Mouse (Mus musculus) thymus, adult 2 months (tissue): ENCODE measurements around the gene Ube2l3. TPM values are rescaled to one million over a fixed set of nuclear protein-coding genes. Genes with fewer than 3 reads are reported as not detected.
A peak's percentile ranks its signal among the peaks of the same experiment; 100 is the strongest.
"Not testable (repeated sequence)": the region's sequence is repeated elsewhere in the genome, so short reads cannot be mapped to it uniquely, and the experiment has no call there.

Source experiments
- DNase-seq: peaks from one replicate; pipeline ENCODE4 v3.0.0; 2021
- H3K27ac ChIP-seq: fragments of 200-500 bp; 2 replicates; pipeline ENCODE4 v1.5.1; 2012; ENCODE audit warnings: low read length, control low read depth; ENCODE audit not compliant: control insufficient read depth, insufficient read depth
- H3K27me3 ChIP-seq: fragments of 200-500 bp; 2 replicates; pipeline ENCODE4 v1.6.1; 2012; ENCODE audit warnings: mild to moderate bottlenecking, low read length, moderate library complexity, mixed read lengths; ENCODE audit not compliant: control insufficient read depth, insufficient read depth
- H3K36me3 ChIP-seq: fragments of 200-500 bp; 2 replicates; pipeline ENCODE4 v1.6.1; 2012; ENCODE audit warnings: mild to moderate bottlenecking, low read length, moderate library complexity; ENCODE audit not compliant: control insufficient read depth, insufficient read depth
- H3K4me1 ChIP-seq: fragments of 200-500 bp; replicated peaks from 2 replicates; pipeline ENCODE4 v1.6.1; 2012; ENCODE audit warnings: low read length; ENCODE audit not compliant: control insufficient read depth, insufficient read depth
- H3K4me3 ChIP-seq: fragments of 200-500 bp; 2 replicates; pipeline ENCODE4 v1.5.1; 2012; ENCODE audit warnings: mild to moderate bottlenecking, low read length, control low read depth, moderate library complexity; ENCODE audit not compliant: control insufficient read depth, insufficient read depth
- CTCF ChIP-seq: fragments of 200-500 bp; IDR thresholded peaks from 2 replicates; pipeline ENCODE4 v1.5.1; 2012; ENCODE audit warnings: mild to moderate bottlenecking, control low read depth, low read length, moderate library complexity, borderline replicate concordance; ENCODE audit not compliant: control insufficient read depth, poor library complexity, insufficient read depth; ENCODE audit errors: extremely low read depth
- POLR2A ChIP-seq: fragments of 200-500 bp; IDR thresholded peaks from 2 replicates; pipeline ENCODE4 v1.6.1; 2012; ENCODE audit warnings: mild to moderate bottlenecking, low read length, control low read depth, moderate library complexity; ENCODE audit not compliant: control insufficient read depth, poor library complexity, insufficient read depth; ENCODE audit errors: extremely low read depth
- WGBS: fragments of 180-500 bp; shearing (Covaris S2); methylation state at CpG from one replicate; pipeline ENCODE4 v1.1.7; 2018; 5-methylcytosine and 5-hydroxymethylcytosine counted together
- polyA plus RNA-seq: library from polyadenylated mRNA; depleted of rRNA; stranded (reverse); fragments of >200 nt; gene quantifications from 2 replicates; pipeline ENCODE4 v1.2.3, GENCODE M21; 2012

Gene Ube2l3
- polyA plus RNA-seq, 1 experiment, result 70.5 TPM

GRCm38 (mm10) chr16:17237634-17238033, 35.2 kb upstream of the Ube2l3 start:
- DNase-seq, result no peak
- WGBS, result 85% methylated on average over 3 of the region's 3 CpGs
- Histone ChIP-seq H3K27me3 (no peaks in the 10 kb centered on the region), H3K4me1 (peaks cover 16% of the 10 kb centered on the region), H3K4me3 (no peak overlapping the region), H3K36me3 (no peaks in the 10 kb centered on the region), H3K27ac (no peak overlapping the region)
- no peak for TF ChIP-seq CTCF
- TF ChIP-seq POLR2A, result no peak

- H3K27ac ChIP-seq, result no peak overlapping the region
- H3K4me1 ChIP-seq, result peaks cover 16% of the 10 kb centered on the region
- TF ChIP-seq CTCF, result no peak
- TF ChIP-seq POLR2A, result no peak
- no peak overlapping the region for H3K4me3 ChIP-seq
- H3K36me3 ChIP-seq, result no peaks in the 10 kb centered on the region
- H3K27me3 ChIP-seq, result no peaks in the 10 kb centered on the region
- no peak for DNase-seq
- 86% methylated on average over 9 of the region's 9 CpGs for WGBS
Observed at GRCm38 (mm10) chr16:17234916-17235665, 32.6 kb upstream of the Ube2l3 start.

- TF ChIP-seq CTCF (no peak), POLR2A (no peak)
- Histone ChIP-seq H3K36me3 (no peaks in the 10 kb centered on the region), H3K4me3 (peak overlapping the region; percentile 62), H3K4me1 (peaks cover 16% of the 10 kb centered on the region), H3K27ac (no peak overlapping the region), H3K27me3 (no peaks in the 10 kb centered on the region)
- DNase-seq, result peak; percentile 22
- WGBS, result 19% methylated on average over 12 of the region's 12 CpGs
Observed at GRCm38 (mm10) chr16:17234499-17234895, 32.0 kb upstream of the Ube2l3 start.

GRCm38 (mm10) chr16:17233702-17234498, 31.5 kb upstream of the Ube2l3 start:
- Histone ChIP-seq H3K27ac (no peak overlapping the region), H3K4me3 (peak overlapping the region; percentile 62), H3K36me3 (no peaks in the 10 kb centered on the region), H3K27me3 (no peaks in the 10 kb centered on the region), H3K4me1 (peaks cover 16% of the 10 kb centered on the region)
- DNase-seq, result peak; percentile 72
- under 1% methylated on average over 62 of the region's 62 CpGs for WGBS
- no peak for TF ChIP-seq POLR2A
- TF ChIP-seq CTCF, result no peak

GRCm38 (mm10) chr16:17232794-17233701, 30.6 kb upstream of the Ube2l3 start, which contains the start of gene Hic2:
Gene Hic2 (plus strand): TSS chr16:17233572.
- H3K4me3 ChIP-seq, result peak within 1 kb of the TSS; percentile 62
- H3K27me3 ChIP-seq, result no peaks in the 10 kb centered on the region
- no peak within 1 kb of the TSS for H3K27ac ChIP-seq
- WGBS, result 9% methylated on average over 59 of the region's 59 CpGs
- H3K4me1 ChIP-seq, result peaks cover 16% of the 10 kb centered on the region
- H3K36me3 ChIP-seq, result no peaks in the 10 kb centered on the region
- no peak for TF ChIP-seq CTCF
- TF ChIP-seq POLR2A, result peak; percentile 88
- DNase-seq, result peak; percentile 92

- 94% methylated on average over 2 of the region's 2 CpGs for WGBS
- H3K36me3 ChIP-seq, H3K4me3 ChIP-seq, H3K27me3 ChIP-seq, H3K27ac ChIP-seq, DNase-seq: not testable (repeated sequence)
- H3K4me1 ChIP-seq, result peaks cover 16% of the 10 kb centered on the region
Observed at GRCm38 (mm10) chr16:17231523-17231922, 29.1 kb upstream of the Ube2l3 start.
